Mouse (Mus musculus) kidney, embryonic 14.5 days (tissue): ENCODE results near the gene Pebp1. TPM values are rescaled to one million over a fixed set of nuclear protein-coding genes. Genes with fewer than 3 reads are reported as not detected.

ENCODE experiments used
- ATAC-seq: fragments of 200-750 bp; cut with Nextera tagmentation; 2 replicates; pipeline ENCODE4 v1.8.0; 2017; ENCODE audit warnings: moderate number of reproducible peaks, mild to moderate bottlenecking, moderate TSS enrichment, moderate library complexity; ENCODE audit not compliant: low FRiP score, low TSS enrichment
- H3K27ac ChIP-seq: fragments of 300-500 bp; sonication (generic); 2 replicates; pipeline ENCODE4 v1.5.1; 2014; ENCODE audit warnings: low read depth, mild to moderate bottlenecking, low read length, moderate library complexity, mixed read lengths
- H3K27me3 ChIP-seq: fragments of 300-500 bp; sonication (generic); 2 replicates; pipeline ENCODE4 v1.6.1; 2014; ENCODE audit warnings: mild to moderate bottlenecking, low read length; ENCODE audit not compliant: control insufficient read depth, insufficient read depth
- H3K36me3 ChIP-seq: fragments of 300-500 bp; sonication (generic); 2 replicates; pipeline ENCODE4 v1.6.1; 2014; ENCODE audit warnings: low read length, mixed read lengths; ENCODE audit not compliant: control insufficient read depth, insufficient read depth
- H3K4me1 ChIP-seq: fragments of 300-500 bp; sonication (generic); 2 replicates; pipeline ENCODE4 v1.6.1; 2014; ENCODE audit warnings: low read length, mixed read lengths; ENCODE audit not compliant: control insufficient read depth, insufficient read depth
- H3K4me2 ChIP-seq: fragments of 300-500 bp; sonication (generic); replicated peaks from 2 replicates; pipeline ENCODE4 v1.6.1; 2014; ENCODE audit warnings: low read depth, mild to moderate bottlenecking, low read length
- H3K4me3 ChIP-seq: fragments of 300-500 bp; sonication (generic); 2 replicates; pipeline ENCODE4 v1.5.1; 2014; ENCODE audit warnings: mild to moderate bottlenecking, low read length
- H3K9ac ChIP-seq: fragments of 300-500 bp; sonication (generic); 2 replicates; pipeline ENCODE4 v1.6.1; 2014; ENCODE audit warnings: low read depth, mild to moderate bottlenecking, low read length, moderate library complexity
- H3K9me3 ChIP-seq: fragments of 300-500 bp; sonication (generic); 2 replicates; pipeline ENCODE4 v1.6.1; 2016; ENCODE audit warnings: low read length; ENCODE audit not compliant: control insufficient read depth
- WGBS: fragments of 180-500 bp; shearing (Covaris S2); extraction: QIAGEN DNeasy Blood & Tissue Kit; methylation state at CpG from one replicate; pipeline ENCODE4 v1.1.7; 2014; 5-methylcytosine and 5-hydroxymethylcytosine counted together
- polyA plus RNA-seq: library from polyadenylated mRNA; unstranded; fragments of >200 nt; fragmentation: Nextera tagmentation; extraction: Ambion mirVana; gene quantifications from 2 replicates; pipeline ENCODE4 v1.2.1, GENCODE M21; 2014

The Pebp1 gene
- polyA plus RNA-seq, 1 experiment from 2014 or later: 781 TPM

DNA sequence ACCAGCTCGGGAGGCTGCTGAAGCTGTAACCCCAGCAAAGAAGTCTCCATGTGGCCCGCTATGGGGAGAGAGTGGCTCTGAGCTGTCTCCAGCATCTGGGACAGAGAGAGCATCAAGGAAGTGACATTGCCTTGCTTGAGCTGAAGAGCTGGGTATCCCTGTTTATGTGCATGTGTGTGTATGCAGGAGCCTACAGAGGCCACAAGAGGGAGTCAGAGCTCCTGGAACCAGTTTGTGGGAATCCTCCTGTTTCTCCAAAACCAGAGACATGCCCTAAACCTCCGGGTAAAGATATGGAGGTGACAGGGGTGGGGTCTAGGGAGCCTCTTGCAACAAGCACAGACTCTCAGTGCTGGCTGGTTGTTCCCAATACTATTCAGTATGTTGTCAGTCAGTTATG lies 3.9 kb upstream of the Pebp1 start:
- no peak overlapping the region for H3K4me3 ChIP-seq
- H3K4me2 ChIP-seq: no peak overlapping the region
- no peak for ATAC-seq
- H3K36me3 ChIP-seq: no peaks in the 10 kb centered on the region
- 90% methylated on average over 3 of the region's 3 CpGs for WGBS
- no peak overlapping the region for H3K9ac ChIP-seq
- no peaks in the 10 kb centered on the region for H3K9me3 ChIP-seq
- no peaks in the 10 kb centered on the region for H3K27me3 ChIP-seq
- H3K4me1 ChIP-seq: peaks cover 9% of the 10 kb centered on the region
- H3K27ac ChIP-seq: no peak overlapping the region

DNA sequence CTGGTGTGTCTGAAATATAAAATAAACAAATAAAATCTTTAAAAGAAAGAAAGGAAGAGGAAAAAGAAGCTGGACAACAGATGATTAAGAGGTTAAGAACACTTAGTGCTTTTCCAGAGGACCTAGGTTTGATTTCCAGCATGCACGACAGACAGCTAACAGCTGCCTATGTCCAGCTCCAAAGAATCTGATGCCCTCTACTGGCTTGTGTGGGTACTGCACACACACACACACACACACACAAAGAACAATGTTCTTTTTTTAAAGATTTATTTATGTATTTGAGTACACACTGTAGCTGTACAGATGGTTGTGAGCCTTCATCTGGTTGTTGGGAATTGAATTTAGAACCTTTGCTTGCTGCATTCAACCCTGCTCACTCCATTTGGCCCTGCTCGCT lies 2.7 kb upstream of the Pebp1 start:
- Histone ChIP-seq H3K4me2 (no peak overlapping the region), H3K27me3 (no peaks in the 10 kb centered on the region), H3K4me3 (no peak overlapping the region), H3K36me3 (peaks cover 4% of the 10 kb centered on the region), H3K9me3 (no peaks in the 10 kb centered on the region), H3K27ac (no peak overlapping the region), H3K4me1 (peaks cover 22% of the 10 kb centered on the region), H3K9ac (no peak overlapping the region)
- 93% methylated on average over 2 of the region's 2 CpGs for WGBS
- no peak for ATAC-seq

DNA sequence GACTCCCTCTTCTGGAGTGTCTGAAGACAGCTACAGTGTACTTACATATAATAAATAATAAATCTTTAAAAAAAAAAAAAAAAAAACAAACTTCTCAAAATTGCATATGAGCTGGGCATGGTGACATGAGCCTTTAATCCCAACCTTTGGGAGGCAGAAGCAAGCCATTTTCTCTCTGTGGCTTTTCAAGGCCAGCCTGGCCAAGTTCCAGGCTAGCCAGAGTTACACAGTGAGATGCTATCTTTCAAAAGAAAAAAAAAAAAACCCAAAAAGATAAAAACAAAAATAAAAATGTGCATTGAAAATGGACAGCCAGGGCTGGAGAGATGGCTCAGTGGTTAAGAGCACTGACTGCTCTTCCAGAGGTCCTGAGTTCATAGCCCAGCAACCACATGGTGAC lies 2.2 kb upstream of the Pebp1 start:
- H3K4me1 ChIP-seq: peaks cover 24% of the 10 kb centered on the region
- ATAC-seq: no peak
- no peak overlapping the region for H3K4me2 ChIP-seq

DNA sequence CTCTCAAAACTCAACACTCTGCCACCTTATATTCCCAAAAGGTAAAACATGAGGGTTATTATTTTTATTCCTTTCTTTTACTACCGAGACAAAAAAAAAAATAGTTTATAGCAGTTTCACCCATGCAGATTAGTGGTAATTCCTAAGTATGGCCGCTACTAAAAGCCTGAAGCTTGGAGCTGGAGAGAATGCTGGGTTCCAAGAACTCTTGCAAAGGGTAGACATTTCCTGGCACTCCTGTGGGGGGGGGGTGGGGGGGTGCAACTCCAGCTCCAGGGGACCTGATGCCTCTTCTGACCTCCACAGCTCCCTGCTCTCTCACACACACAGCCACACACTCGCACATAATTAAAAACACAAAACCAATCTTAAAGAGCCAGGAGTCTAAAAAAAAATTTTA lies 1.1 kb downstream of the Pebp1 start:
- peak overlapping the region; percentile 48 for H3K4me3 ChIP-seq
- H3K4me1 ChIP-seq: peaks cover 28% of the 10 kb centered on the region
- H3K36me3 ChIP-seq: peaks cover 34% of the 10 kb centered on the region
- WGBS: 46% methylated on average over 3 of the region's 3 CpGs
- H3K4me2 ChIP-seq: peak overlapping the region; percentile 77
- peak overlapping the region; percentile 82; the same call in 1 of the 2 replicates for H3K9ac ChIP-seq
- no peak for ATAC-seq
- no peaks in the 10 kb centered on the region for H3K9me3 ChIP-seq
- no peak overlapping the region for H3K27ac ChIP-seq
- no peaks in the 10 kb centered on the region for H3K27me3 ChIP-seq

More for the DNA sequence above, 2.2 kb upstream of the Pebp1 start:
- H3K4me3 ChIP-seq: no peak overlapping the region
- no peak overlapping the region for H3K27ac ChIP-seq
- H3K9ac ChIP-seq: no peak overlapping the region
- H3K36me3 ChIP-seq: peaks cover 9% of the 10 kb centered on the region
- H3K9me3 ChIP-seq: no peaks in the 10 kb centered on the region
- H3K27me3 ChIP-seq: no peaks in the 10 kb centered on the region

DNA sequence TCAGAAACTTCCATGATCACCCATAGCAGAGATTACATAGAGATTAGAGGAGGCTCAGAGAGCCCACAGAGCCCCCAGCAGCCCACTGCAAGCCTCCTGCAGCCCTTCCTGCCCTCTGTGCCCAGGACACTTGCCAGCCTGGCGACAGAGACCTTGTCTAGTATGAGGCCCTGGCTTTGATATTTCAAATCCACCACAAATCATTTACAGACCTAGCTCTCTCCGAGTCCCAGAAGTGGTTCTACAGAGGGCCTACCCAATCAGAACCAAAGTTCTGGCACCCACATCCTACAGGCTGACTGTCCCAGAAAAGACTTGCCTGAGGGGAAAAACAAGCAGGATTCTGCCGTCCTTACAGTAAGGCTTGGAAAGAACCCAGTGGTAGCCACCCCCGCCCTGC lies 2.2 kb downstream of the Pebp1 start:
- peaks cover 41% of the 10 kb centered on the region for H3K36me3 ChIP-seq
- WGBS: 75% methylated on average over 4 of the region's 4 CpGs
- no peak overlapping the region for H3K4me3 ChIP-seq
- no peak overlapping the region for H3K4me2 ChIP-seq
- H3K27ac ChIP-seq: no peak overlapping the region
- ATAC-seq: no peak
- peaks cover 28% of the 10 kb centered on the region for H3K4me1 ChIP-seq
- no peak overlapping the region for H3K9ac ChIP-seq
- no peaks in the 10 kb centered on the region for H3K9me3 ChIP-seq
- H3K27me3 ChIP-seq: no peaks in the 10 kb centered on the region

DNA sequence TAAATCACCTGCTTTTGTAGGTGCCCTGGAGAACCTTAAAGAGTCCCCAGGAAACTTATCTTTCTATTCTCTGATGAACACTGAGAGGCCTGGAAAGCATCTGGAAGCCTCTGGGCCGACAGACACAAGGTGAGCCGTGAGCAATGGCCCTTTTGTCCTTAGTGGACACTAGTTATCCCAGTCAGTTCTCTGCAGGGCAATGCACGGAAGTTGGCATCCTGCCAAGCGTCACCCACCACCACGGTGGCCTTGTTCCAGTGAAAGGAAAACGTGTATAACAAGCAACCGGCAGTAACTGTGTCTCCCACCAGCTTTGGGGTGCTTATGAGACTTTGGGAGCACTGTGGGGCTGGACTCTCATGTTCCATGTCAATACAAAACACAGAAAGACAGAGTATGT lies 2.7 kb downstream of the Pebp1 start:
- Histone ChIP-seq H3K27ac (no peak overlapping the region), H3K4me2 (no peak overlapping the region), H3K9ac (no peak overlapping the region), H3K27me3 (no peaks in the 10 kb centered on the region), H3K9me3 (no peaks in the 10 kb centered on the region), H3K36me3 (peaks cover 41% of the 10 kb centered on the region), H3K4me1 (peaks cover 28% of the 10 kb centered on the region), H3K4me3 (no peak overlapping the region)
- 70% methylated on average over 7 of the region's 7 CpGs for WGBS
- no peak for ATAC-seq

DNA sequence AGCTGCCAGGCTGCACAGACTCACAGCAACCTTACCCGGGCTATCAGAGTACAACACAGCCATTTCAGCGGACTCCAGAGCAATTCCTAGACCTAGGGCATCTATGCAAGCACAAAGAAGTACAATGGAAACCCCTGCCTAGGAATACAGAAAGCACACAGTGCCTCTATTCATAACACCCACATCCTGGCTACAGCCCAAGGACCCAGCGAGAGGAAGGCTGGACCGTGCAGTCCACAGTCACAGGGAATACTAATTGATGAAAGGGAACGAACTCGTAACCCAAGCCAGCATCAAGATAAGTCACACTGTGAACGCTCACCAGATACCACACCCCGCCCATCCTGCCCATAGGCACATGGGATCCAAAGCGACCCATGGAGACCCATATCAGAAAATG lies 3.4 kb downstream of the Pebp1 start:
- Histone ChIP-seq H3K9ac (no peak overlapping the region), H3K36me3 (peaks cover 41% of the 10 kb centered on the region), H3K27me3 (no peaks in the 10 kb centered on the region), H3K9me3 (no peaks in the 10 kb centered on the region), H3K4me1 (peaks cover 28% of the 10 kb centered on the region), H3K4me2 (no peak overlapping the region), H3K4me3 (no peak overlapping the region), H3K27ac (no peak overlapping the region)
- ATAC-seq: no peak
- 86% methylated on average over 9 of the region's 9 CpGs for WGBS

DNA sequence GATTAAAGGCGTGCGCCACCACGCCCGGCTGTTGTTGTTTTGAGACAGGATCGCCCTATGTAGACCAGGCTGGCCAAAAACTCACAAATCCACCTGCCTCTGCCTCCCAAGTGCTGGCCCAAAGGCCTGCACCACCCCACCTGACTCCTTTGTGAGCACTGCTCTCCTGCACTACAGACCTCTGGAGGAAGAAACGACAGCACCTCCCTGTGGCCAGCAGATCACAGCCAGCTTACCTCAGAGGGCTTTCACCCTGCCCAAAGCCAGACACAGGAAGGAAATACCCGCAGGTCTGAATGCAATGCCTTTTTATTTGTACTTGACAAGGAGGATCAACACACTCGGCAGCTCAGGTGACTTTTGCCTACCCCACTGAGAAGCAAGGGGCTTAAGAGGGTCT lies 5.1 kb downstream of the Pebp1 start:
- Histone ChIP-seq H3K27me3 (no peaks in the 10 kb centered on the region), H3K4me3 (no peak overlapping the region), H3K4me2 (no peak overlapping the region), H3K9ac (no peak overlapping the region), H3K27ac (no peak overlapping the region), H3K9me3 (no peaks in the 10 kb centered on the region), H3K36me3 (peaks cover 41% of the 10 kb centered on the region), H3K4me1 (peaks cover 22% of the 10 kb centered on the region)
- ATAC-seq: no peak
- WGBS: 91% methylated on average over 8 of the region's 8 CpGs

DNA sequence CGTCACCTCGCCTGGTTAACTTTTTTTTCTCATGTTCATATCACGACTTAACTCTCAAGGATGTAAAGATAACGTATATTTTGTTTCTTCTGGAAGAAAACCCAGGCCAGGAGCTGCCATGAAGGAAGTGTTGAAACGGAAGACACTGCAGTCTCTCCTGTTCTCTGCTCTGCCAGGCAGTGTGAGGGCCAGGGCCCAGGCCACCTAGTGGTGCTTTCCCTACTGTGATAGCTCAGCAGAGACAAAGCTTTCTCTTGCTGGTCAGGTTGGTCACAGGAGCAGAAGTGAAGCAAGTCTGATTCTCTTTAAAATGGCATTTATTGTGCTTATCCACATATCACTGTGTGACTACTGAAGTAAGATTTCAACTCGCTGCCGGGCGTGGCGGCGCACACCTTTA lies 5.9 kb downstream of the Pebp1 start:
- Histone ChIP-seq H3K9me3 (no peaks in the 10 kb centered on the region), H3K4me2 (no peak overlapping the region), H3K4me3 (no peak overlapping the region), H3K36me3 (peaks cover 41% of the 10 kb centered on the region), H3K9ac (no peak overlapping the region), H3K27me3 (no peaks in the 10 kb centered on the region), H3K27ac (no peak overlapping the region), H3K4me1 (peaks cover 21% of the 10 kb centered on the region)
- no peak for ATAC-seq
- 94% methylated on average over 10 of the region's 10 CpGs for WGBS

DNA sequence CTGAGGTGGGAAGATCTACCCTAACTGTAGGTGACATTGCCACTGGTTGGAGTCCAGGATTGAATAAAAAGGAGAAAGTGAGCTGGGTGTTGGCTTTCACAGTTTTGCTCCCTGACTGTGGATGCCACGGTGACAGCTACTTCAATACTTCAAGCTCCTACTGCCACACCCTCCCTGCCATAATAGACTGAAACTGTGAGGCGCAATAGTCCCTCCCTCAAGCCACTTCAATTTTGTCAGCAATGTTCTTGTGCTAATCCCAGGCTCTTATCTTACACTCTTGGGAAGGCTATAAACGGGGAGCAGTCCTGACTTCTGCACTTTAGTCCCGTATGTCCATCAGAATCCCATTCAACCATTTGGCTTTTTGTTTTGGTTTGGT lies 7.8 kb downstream of the Pebp1 start:
- 0 out of 2 replicates have a peak, but pooled peaks cover 7% of the 10 kb centered on the region for H3K4me1 ChIP-seq
- H3K36me3 ChIP-seq: peaks cover 32% of the 10 kb centered on the region
- no peaks in the 10 kb centered on the region for H3K9me3 ChIP-seq
- no peaks in the 10 kb centered on the region for H3K27me3 ChIP-seq
- H3K4me3 ChIP-seq: no peak overlapping the region
- no peak overlapping the region for H3K4me2 ChIP-seq
- ATAC-seq: no peak
- H3K27ac ChIP-seq: no peak overlapping the region
- WGBS: 61% methylated on average over 4 of the region's 4 CpGs
- no peak overlapping the region for H3K9ac ChIP-seq
